Mouse (Mus musculus) neural tube, embryonic 14.5 days (tissue): ENCODE data around the gene Lca5l. TPM values are rescaled to one million over a fixed set of nuclear protein-coding genes. Genes with fewer than 3 reads are reported as not detected.
"Not testable (repeated sequence)": the region's sequence is repeated elsewhere in the genome, so short reads cannot be mapped to it uniquely, and the experiment has no call there.

Experiments
- ATAC-seq: fragments of 200-750 bp; cut with Nextera tagmentation; 2 replicates; pipeline ENCODE4 v1.8.0; 2017; ENCODE audit warnings: low read depth, mild to moderate bottlenecking, moderate TSS enrichment, moderate library complexity
- H3K27ac ChIP-seq: fragments of 300-500 bp; sonication (generic); 2 replicates; pipeline ENCODE4 v1.5.1; 2014; ENCODE audit warnings: low read depth, mild to moderate bottlenecking, control low read depth, low read length, moderate library complexity, mixed read lengths
- H3K27me3 ChIP-seq: fragments of 300-500 bp; sonication (generic); 2 replicates; pipeline ENCODE4 v1.6.1; 2014; ENCODE audit warnings: low read length; ENCODE audit not compliant: control insufficient read depth, insufficient read depth
- H3K36me3 ChIP-seq: fragments of 300-500 bp; sonication (generic); 2 replicates; pipeline ENCODE4 v1.6.1; 2014; ENCODE audit warnings: low read length, mixed read lengths; ENCODE audit not compliant: control insufficient read depth, insufficient read depth
- H3K4me1 ChIP-seq: fragments of 300-500 bp; sonication (generic); 2 replicates; pipeline ENCODE4 v1.6.1; 2014; ENCODE audit warnings: low read length; ENCODE audit not compliant: control insufficient read depth, insufficient read depth
- H3K4me2 ChIP-seq: fragments of 300-500 bp; sonication (generic); 2 replicates; pipeline ENCODE4 v1.6.1; 2014; ENCODE audit warnings: mild to moderate bottlenecking, low read depth, low read length, control low read depth
- H3K4me3 ChIP-seq: fragments of 300-500 bp; sonication (generic); 2 replicates; pipeline ENCODE4 v1.5.1; 2014; ENCODE audit warnings: low read depth, low read length, control low read depth, mixed read lengths
- H3K9ac ChIP-seq: fragments of 300-500 bp; sonication (generic); replicated peaks from 2 replicates; pipeline ENCODE4 v1.6.1; 2014; ENCODE audit warnings: low read depth, mild to moderate bottlenecking, control low read depth, low read length, mixed read lengths
- H3K9me3 ChIP-seq: fragments of 300-500 bp; sonication (generic); 2 replicates; pipeline ENCODE4 v1.6.1; 2016; ENCODE audit warnings: low read length; ENCODE audit not compliant: control insufficient read depth
- WGBS: fragments of 180-500 bp; shearing (Covaris S2); extraction: QIAGEN DNeasy Blood & Tissue Kit; methylation state at CpG from one replicate; pipeline ENCODE4 v1.1.7; 2014; 5-methylcytosine and 5-hydroxymethylcytosine counted together
- polyA plus RNA-seq: library from polyadenylated mRNA; unstranded; fragments of >200 nt; fragmentation: Nextera tagmentation; extraction: Ambion mirVana; gene quantifications from 2 replicates; pipeline ENCODE4 v1.2.1, GENCODE M21; 2014

Gene Lca5l
- polyA plus RNA-seq, 1 experiment from 2014 or later = 2.0 TPM

DNA sequence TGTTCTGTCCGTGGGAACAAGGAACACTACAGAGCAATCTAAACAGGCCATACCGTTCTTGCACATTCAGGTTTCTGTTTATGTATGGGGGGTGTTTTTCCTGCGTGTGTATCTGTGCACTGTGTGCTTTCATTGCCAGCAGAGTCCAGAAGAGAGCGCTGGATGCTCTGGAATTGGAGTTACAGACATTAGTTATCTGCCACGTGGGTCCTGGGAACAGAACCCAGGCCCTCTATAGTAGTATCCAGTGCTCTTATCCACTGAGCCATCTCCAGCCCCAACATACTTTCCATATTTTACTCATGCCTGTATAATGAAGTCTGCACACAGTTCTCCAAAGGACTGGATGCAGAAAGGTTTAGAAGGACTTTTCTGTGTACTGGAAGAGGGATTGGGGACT, 46.3 kb downstream of the Lca5l start:
- peak overlapping the region; percentile 72 for H3K4me2 ChIP-seq
- H3K36me3 ChIP-seq = no peaks in the 10 kb centered on the region
- peak overlapping the region; percentile 79 for H3K9ac ChIP-seq
- WGBS = under 1% methylated on average over 5 of the region's 5 CpGs
- peaks cover 12% of the 10 kb centered on the region for H3K4me1 ChIP-seq
- H3K27me3 ChIP-seq = no peaks in the 10 kb centered on the region
- peak overlapping the region; percentile 72 for H3K27ac ChIP-seq
- H3K4me3 ChIP-seq = peak overlapping the region; percentile 86
- no peaks in the 10 kb centered on the region for H3K9me3 ChIP-seq
- ATAC-seq = no peak

GRCm38 (mm10) chr16:96145110-96145800, 46.8 kb downstream of the Lca5l start, which contains the start of gene Wrb:
Wrb (plus strand) TSS chr16:96145407.
- Histone ChIP-seq H3K4me2 (peak within 1 kb of the TSS; percentile 72), H3K4me1 (peaks cover 12% of the 10 kb centered on the region), H3K9ac (peak within 1 kb of the TSS; percentile 79), H3K4me3 (peak within 1 kb of the TSS; percentile 86), H3K27ac (peak within 1 kb of the TSS; percentile 72), H3K9me3 (no peaks in the 10 kb centered on the region), H3K27me3 (no peaks in the 10 kb centered on the region), H3K36me3 (no peaks in the 10 kb centered on the region)
- WGBS = under 1% methylated on average over 63 of the region's 68 CpGs
- peak; percentile 95 for ATAC-seq

- H3K27ac ChIP-seq, H3K36me3 ChIP-seq, H3K9me3 ChIP-seq, H3K4me2 ChIP-seq, H3K9ac ChIP-seq, H3K27me3 ChIP-seq: not testable (repeated sequence)
- peaks cover 12% of the 10 kb centered on the region for H3K4me1 ChIP-seq
- WGBS = 25% methylated on average over 6 of the region's 6 CpGs
- peak; percentile 56 for ATAC-seq
- peak overlapping the region; percentile 86 for H3K4me3 ChIP-seq
Observed at GRCm38 (mm10) chr16:96144748-96145109, 47.3 kb downstream of the Lca5l start.

- no peak for ATAC-seq
- H3K9me3 ChIP-seq = no peaks in the 10 kb centered on the region
- 4% methylated on average over 9 of the region's 9 CpGs for WGBS
- H3K4me2 ChIP-seq = peak overlapping the region; percentile 80
- peak overlapping the region; percentile 95 for H3K9ac ChIP-seq
- H3K27me3 ChIP-seq = no peaks in the 10 kb centered on the region
- H3K36me3 ChIP-seq = peaks cover 28% of the 10 kb centered on the region
- peak overlapping the region; percentile 96 for H3K4me3 ChIP-seq
- peaks cover 17% of the 10 kb centered on the region for H3K4me1 ChIP-seq
- peak overlapping the region; percentile 96 for H3K27ac ChIP-seq
Observed at GRCm38 (mm10) chr16:96128466-96128865, 63.6 kb downstream of the Lca5l start.

GRCm38 (mm10) chr16:96127657-96128344, 64.3 kb downstream of the Lca5l start, which contains the start of gene Hmgn1:
Hmgn1 (minus strand) TSS chr16:96127729.
- no peaks in the 10 kb centered on the region for H3K27me3 ChIP-seq
- under 1% methylated on average over 53 of the region's 72 CpGs for WGBS
- H3K4me2 ChIP-seq = peak within 1 kb of the TSS; percentile 97
- peaks cover 17% of the 10 kb centered on the region for H3K4me1 ChIP-seq
- ATAC-seq = peak; percentile 97
- peak within 1 kb of the TSS; percentile 95 for H3K9ac ChIP-seq
- peak within 1 kb of the TSS; percentile 96 for H3K4me3 ChIP-seq
- H3K36me3 ChIP-seq = peaks cover 35% of the 10 kb centered on the region
- H3K9me3 ChIP-seq = no peaks in the 10 kb centered on the region
- H3K27ac ChIP-seq = peak within 1 kb of the TSS; percentile 99

- WGBS = under 1% methylated on average over 38 of the region's 52 CpGs
- no peaks in the 10 kb centered on the region for H3K27me3 ChIP-seq
Observed at GRCm38 (mm10) chr16:96127288-96127656, 64.8 kb downstream of the Lca5l start.

GRCm38 (mm10) chr16:96126684-96127171, 65.3 kb downstream of the Lca5l start:
- 10% methylated on average over 19 of the region's 19 CpGs for WGBS
- Histone ChIP-seq H3K4me3 (peak overlapping the region; percentile 96), H3K9ac (peak overlapping the region; percentile 95), H3K4me2 (peak overlapping the region; percentile 97), H3K27me3 (no peaks in the 10 kb centered on the region), H3K27ac (peak overlapping the region; percentile 99), H3K36me3 (peaks cover 41% of the 10 kb centered on the region), H3K4me1 (peaks cover 17% of the 10 kb centered on the region), H3K9me3 (no peaks in the 10 kb centered on the region)
- no peak for ATAC-seq

More at GRCm38 (mm10) chr16:96127288-96127656, 64.8 kb downstream of the Lca5l start:
- peak; percentile 72 for ATAC-seq
- Histone ChIP-seq H3K27ac (peak overlapping the region; percentile 99), H3K4me3 (peak overlapping the region; percentile 96), H3K4me2 (peak overlapping the region; percentile 97), H3K36me3 (peaks cover 40% of the 10 kb centered on the region), H3K4me1 (peaks cover 17% of the 10 kb centered on the region), H3K9ac (peak overlapping the region; percentile 95), H3K9me3 (no peaks in the 10 kb centered on the region)

DNA sequence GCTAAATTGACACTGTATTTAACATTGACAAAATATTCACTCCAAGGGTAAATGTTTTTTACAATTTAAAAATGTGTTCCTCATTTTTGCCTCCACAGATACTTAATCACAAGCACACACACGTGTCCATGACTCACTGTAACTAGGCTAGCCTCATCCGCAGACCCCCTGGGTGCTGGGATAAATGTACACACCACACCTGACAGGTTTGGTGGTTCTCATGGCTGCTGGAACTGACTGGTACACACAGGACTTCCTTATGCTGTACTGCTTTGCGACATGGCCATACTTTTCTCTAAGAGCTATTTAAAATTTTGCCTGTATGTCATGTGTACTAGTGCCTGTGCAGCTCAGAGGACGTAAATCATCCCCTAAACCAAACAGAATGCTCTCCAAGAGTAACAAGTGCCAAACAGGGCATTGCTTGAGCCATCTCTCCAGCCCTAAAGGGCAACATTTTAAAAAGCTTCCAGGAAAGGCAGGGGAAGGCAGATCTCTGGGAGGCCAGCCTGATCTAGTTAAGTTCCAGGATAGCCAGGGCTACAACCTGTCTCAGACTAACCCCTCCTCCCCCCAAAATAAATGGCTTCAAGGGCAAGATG, 71.9 kb downstream of the Lca5l start:
- no peaks in the 10 kb centered on the region for H3K27me3 ChIP-seq
- H3K36me3 ChIP-seq = peaks cover 37% of the 10 kb centered on the region
- 80% methylated on average over 4 of the region's 4 CpGs for WGBS
- no peaks in the 10 kb centered on the region for H3K4me1 ChIP-seq
- no peaks in the 10 kb centered on the region for H3K9me3 ChIP-seq
- H3K4me3 ChIP-seq = no peak overlapping the region
- H3K4me2 ChIP-seq = no peak overlapping the region
- ATAC-seq = no peak
- H3K9ac ChIP-seq = no peak overlapping the region
- H3K27ac ChIP-seq = no peak overlapping the region

- Histone ChIP-seq H3K4me1 (no peaks in the 10 kb centered on the region), H3K36me3 (no peaks in the 10 kb centered on the region), H3K4me3 (no peak overlapping the region), H3K27me3 (no peaks in the 10 kb centered on the region), H3K4me2 (no peak overlapping the region), H3K27ac (no peak overlapping the region), H3K9ac (no peak overlapping the region), H3K9me3 (no peaks in the 10 kb centered on the region)
- WGBS = 59% methylated on average over 4 of the region's 4 CpGs
- no peak for ATAC-seq
Observed at GRCm38 (mm10) chr16:96114729-96115128, 77.3 kb downstream of the Lca5l start.
